Mouse (Mus musculus) erythroblast, embryonic 14.5 days (primary cell): ENCODE measurements around the gene Gpr137b. TPM values are rescaled to one million over a fixed set of nuclear protein-coding genes. Genes with fewer than 3 reads are reported as not detected.
"Not testable (repeated sequence)": the region's sequence is repeated elsewhere in the genome, so short reads cannot be mapped to it uniquely, and the experiment has no call there.

Experiments used
- H3K27me3 ChIP-seq: 2 replicates; pipeline ENCODE4 v1.6.1; 2012; ENCODE audit warnings: inconsistent platforms; ENCODE audit not compliant: control insufficient read depth
- H3K36me3 ChIP-seq: 2 replicates; pipeline ENCODE4 v1.6.1; 2012; ENCODE audit warnings: mild to moderate bottlenecking, inconsistent platforms; ENCODE audit not compliant: control insufficient read depth
- H3K4me1 ChIP-seq: 2 replicates; pipeline ENCODE4 v1.6.1; 2012; ENCODE audit warnings: inconsistent platforms; ENCODE audit not compliant: control insufficient read depth
- H3K4me3 ChIP-seq: replicated peaks from 2 replicates; pipeline ENCODE3; 2012; ENCODE audit warnings: moderate library complexity, mild to moderate bottlenecking, inconsistent platforms
- H3K9me3 ChIP-seq: 2 replicates; pipeline ENCODE4 v1.6.1; 2012; ENCODE audit warnings: low read length, inconsistent platforms, mixed read lengths; ENCODE audit not compliant: control insufficient read depth
- GATA1 ChIP-seq: IDR thresholded peaks from 2 replicates; pipeline ENCODE4 v1.6.1; 2012; ENCODE audit warnings: low read length, inconsistent platforms, mixed read lengths
- TAL1 ChIP-seq: IDR thresholded peaks from 3 replicates; pipeline ENCODE4 v1.6.1; 2012; ENCODE audit warnings: low read length, inconsistent platforms, mixed read lengths
- polyA plus RNA-seq: library from polyadenylated mRNA; stranded (reverse); fragments of >175 nt; gene quantifications from 2 replicates; pipeline ENCODE4 v1.2.3, GENCODE M21; 2012

The Gpr137b gene
- polyA plus RNA-seq, 1 experiment: not detected

DNA sequence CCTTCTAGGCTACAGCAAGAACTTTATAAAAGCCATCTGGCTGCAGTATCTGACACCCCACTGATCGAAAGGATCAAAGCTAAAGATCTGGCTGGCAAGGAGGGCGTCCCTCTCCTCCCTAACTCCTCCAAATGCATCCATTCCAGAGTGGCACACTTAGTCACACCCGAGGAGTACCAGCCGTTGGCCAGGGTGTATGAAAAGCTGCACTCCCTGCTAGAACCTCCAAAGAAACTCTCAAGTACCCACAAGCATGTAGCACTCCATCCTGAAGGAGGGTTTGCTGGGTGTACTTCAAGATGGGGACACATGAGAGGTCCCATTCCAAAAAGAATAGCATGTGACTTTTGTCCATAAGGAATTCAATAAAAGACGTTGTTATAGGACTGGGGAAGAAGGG lies 9.0 kb upstream of the Gpr137b start:
- not testable (repeated sequence) for H3K4me1 ChIP-seq, H3K36me3 ChIP-seq, H3K9me3 ChIP-seq, H3K27me3 ChIP-seq, H3K4me3 ChIP-seq

DNA sequence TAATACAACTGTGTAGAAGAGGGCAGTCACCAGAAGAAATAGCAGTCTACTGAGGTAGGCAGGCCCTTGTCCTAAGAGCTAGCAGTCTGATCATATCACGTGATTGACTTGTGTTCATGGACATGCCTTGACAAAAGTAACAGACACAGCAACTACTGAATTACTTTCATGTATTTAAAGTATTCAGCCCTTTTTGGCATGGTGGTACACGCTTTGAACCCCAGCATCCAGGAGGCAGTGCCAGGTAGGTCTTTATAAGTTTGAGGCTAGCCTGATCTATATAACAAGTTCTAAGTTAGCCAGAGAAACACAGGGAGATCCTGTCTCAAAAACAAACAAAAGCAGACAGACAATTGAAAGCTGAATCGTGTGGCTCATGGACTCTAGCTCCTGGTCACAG lies 7.0 kb upstream of the Gpr137b start:
- not testable (repeated sequence) for H3K36me3 ChIP-seq, H3K4me1 ChIP-seq, H3K9me3 ChIP-seq, H3K4me3 ChIP-seq, H3K27me3 ChIP-seq

DNA sequence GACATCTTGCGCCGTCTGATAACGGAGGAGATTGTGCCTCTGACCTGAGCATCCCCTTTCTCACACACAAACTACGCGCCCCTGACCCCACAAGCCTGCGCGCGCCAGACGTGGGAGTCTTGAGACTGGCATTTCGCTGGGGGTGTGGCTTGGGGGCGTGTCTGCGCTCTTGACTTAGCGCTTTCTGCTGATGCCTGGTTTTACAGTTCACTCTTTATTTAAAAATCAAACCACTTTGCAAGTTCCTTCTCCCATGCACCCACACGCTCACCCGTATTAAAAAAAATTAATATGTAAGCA lies 232 bp upstream of the Gpr137b start:
- not testable (repeated sequence) for H3K4me1 ChIP-seq, H3K4me3 ChIP-seq, H3K27me3 ChIP-seq, H3K36me3 ChIP-seq, H3K9me3 ChIP-seq

DNA sequence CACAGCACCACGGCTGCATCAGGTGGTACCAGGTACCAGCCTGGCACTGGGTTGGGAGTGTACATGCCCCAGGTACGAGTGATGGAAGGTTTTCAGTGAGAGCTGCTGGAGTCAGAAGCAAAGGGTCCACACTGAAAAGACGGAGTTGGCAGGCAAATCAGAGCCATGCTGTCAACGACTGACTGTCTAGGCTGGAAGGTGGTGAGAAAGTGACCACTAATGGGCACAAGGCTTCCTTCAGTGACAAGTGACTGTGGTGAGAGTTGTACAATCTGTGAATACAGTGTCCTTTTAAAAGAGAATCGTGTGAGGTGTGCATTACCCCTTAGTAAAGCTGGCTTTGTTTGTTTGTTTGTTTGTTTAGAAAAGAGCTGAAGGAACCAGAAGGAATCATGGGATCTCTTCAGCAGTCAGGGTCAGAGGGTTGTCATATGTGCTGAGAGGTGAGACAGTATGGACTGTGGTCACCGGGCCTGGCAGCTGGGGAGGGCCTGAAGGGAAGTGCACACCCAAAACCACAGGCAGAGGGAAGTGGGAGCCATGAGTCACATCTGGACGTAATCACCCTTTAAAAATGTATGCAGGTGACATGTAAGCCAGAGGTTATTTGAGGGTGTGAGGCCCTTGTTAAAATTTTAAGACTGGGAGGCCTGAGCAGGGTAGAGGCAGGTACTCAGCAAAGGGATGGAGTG lies 15.5 kb downstream of the Gpr137b start:
- H3K4me3 ChIP-seq, H3K27me3 ChIP-seq, H3K36me3 ChIP-seq: not testable (repeated sequence)

DNA sequence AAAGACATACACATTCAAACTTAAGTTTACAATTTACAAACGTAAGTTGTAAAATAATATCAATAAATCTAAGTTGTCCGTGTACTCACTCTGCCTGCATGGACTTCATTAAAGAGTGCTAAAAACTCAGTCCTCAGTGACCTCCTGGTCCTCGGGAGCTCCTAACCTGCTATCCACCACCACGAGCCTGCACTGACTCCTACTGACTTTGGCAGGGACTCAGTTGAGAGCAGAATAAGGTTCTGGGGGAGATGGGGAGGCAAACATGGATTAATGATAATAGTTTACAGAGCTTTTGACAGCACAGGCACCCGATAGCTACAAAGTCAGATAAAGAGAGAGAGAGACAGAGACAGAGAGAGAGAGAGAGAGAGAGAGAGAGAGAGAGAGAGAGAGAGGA lies 16.6 kb downstream of the Gpr137b start:
- H3K9me3 ChIP-seq: no peaks in the 10 kb centered on the region
- H3K27me3 ChIP-seq: no peaks in the 10 kb centered on the region
- H3K4me1 ChIP-seq: no peaks in the 10 kb centered on the region
- TF ChIP-seq GATA1 (no peak), TAL1 (no peak)
- no peaks in the 10 kb centered on the region for H3K36me3 ChIP-seq
- no peak overlapping the region for H3K4me3 ChIP-seq

More for the DNA sequence above, 15.5 kb downstream of the Gpr137b start:
- not testable (repeated sequence) for H3K9me3 ChIP-seq, H3K4me1 ChIP-seq

DNA sequence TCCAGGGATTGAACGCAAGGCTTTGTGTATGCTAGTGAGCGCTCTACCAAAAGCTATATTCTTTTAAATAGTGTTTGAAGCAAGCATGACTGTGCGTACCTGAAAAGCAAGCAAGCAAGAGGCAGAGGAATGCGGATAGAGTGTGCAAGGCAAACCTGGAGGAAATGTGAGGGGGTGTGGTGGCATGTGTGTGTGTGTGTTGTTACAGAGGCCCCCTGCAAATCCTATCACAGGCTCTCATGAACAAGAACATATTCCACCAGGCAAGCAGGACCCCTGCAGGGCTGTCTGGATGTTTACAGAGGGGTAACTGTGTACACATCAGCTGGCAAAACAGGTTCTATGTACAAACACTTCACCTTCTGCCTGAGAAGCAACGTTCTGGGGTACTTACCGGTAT lies 19.8 kb downstream of the Gpr137b start:
- not testable (repeated sequence) for H3K9me3 ChIP-seq, H3K4me1 ChIP-seq, H3K36me3 ChIP-seq, H3K4me3 ChIP-seq, H3K27me3 ChIP-seq

DNA sequence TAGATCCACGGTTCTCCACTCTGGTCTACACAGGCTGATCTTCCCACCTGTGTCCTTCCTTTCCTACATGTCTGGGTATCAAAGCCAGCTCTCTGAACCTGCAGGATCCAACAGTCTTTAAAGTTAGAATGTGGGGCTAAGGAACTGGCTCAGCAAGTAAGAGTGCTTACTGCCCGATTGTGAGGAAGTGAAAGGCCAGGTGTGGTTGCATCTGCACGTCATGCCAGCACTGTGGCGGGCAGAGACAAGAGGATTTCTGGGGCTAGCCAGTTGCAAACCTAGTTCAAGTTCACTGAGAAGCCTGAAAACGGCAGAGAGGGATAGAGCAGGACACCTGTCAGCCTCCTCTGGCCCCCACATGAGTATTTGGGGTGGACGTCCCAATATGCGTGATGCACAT lies 22.4 kb downstream of the Gpr137b start:
- H3K36me3 ChIP-seq, H3K27me3 ChIP-seq, H3K4me1 ChIP-seq, H3K9me3 ChIP-seq, H3K4me3 ChIP-seq: not testable (repeated sequence)

DNA sequence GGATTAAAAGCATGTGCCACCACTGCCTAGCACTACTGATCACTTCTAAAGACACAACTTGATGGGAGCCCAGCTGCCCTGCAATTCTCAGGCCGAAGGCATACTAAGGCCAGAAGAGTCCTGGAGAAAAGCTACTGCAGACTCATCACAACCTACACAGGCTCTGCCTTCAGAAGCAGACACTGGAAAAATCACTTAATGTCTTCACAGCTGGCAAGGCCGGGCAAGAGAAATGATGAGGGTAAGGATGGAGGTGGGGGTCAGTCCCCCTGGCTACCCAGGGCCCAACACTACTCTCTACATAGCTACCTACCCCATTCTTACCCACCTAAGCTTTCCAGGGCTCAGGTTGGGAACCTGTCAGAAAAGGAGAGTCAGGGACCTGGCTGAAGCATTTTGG lies 27.4 kb downstream of the Gpr137b start:
- H3K9me3 ChIP-seq, H3K27me3 ChIP-seq: not testable (repeated sequence)

DNA sequence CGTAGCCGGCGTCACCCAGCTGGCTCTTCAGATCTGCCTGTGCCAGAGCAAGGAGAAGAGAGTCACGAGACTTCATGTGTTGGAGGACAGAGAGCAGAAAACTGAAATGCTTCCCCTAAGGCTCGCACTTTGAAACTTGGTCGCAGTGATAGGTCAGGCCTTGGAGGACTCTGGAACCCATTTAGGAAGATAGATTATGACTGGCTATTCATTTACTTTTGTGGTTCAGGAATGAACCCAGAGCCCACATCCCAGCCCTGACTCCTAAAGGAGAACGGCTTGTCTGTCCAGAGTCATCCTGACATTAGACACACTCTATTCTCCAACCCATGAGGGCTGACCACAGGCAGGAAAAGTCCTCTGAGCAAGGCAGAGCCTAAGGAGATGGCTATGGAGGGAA lies 30.3 kb downstream of the Gpr137b start:
- H3K36me3 ChIP-seq, H3K4me1 ChIP-seq, H3K27me3 ChIP-seq, H3K9me3 ChIP-seq, H3K4me3 ChIP-seq: not testable (repeated sequence)

More for the DNA sequence above, 27.4 kb downstream of the Gpr137b start:
- not testable (repeated sequence) for H3K4me3 ChIP-seq, H3K4me1 ChIP-seq, H3K36me3 ChIP-seq

DNA sequence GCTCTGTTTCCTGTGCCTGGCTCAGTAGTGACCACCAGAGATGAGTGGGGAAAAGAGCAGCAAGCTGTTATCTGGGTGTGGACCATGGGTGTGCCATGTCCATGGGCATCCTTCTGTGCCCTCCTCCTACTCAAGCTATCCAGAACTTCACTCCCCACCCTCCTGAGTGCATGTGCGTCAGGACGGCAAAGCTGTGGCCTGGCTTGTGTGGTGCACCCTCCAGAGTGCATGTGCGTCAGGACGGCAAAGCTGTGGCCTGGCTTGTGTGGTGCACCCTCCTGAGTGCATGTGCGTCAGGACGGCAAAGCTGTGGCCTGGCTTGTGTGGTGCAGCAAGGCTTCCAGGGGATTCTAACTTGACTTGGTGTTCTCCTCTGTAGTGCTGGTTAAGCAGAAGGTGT lies 31.6 kb downstream of the Gpr137b start:
- H3K4me1 ChIP-seq, H3K9me3 ChIP-seq, H3K27me3 ChIP-seq, H3K4me3 ChIP-seq, H3K36me3 ChIP-seq: not testable (repeated sequence)

DNA sequence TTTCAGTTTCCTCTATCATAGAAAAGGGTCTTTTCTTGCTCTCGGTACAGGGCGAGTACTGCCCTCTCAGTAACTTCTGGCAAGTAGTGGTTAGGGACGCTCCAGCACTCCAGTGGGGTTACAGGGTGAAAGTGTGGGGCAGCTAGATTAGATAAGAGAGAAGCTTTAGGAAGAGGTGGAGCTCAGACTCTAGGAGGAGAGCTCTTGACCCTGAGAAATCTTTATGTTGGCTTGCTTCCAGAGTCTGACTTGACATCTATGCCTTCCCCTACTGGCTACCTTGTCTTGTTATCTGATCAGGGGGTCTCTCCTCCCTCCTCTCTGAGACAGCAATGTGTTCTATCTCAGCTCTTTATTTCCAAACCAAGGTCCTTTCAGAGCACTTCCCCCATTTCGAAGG lies 33.8 kb downstream of the Gpr137b start:
- H3K4me1 ChIP-seq, H3K27me3 ChIP-seq, H3K9me3 ChIP-seq, H3K4me3 ChIP-seq, H3K36me3 ChIP-seq: not testable (repeated sequence)

DNA sequence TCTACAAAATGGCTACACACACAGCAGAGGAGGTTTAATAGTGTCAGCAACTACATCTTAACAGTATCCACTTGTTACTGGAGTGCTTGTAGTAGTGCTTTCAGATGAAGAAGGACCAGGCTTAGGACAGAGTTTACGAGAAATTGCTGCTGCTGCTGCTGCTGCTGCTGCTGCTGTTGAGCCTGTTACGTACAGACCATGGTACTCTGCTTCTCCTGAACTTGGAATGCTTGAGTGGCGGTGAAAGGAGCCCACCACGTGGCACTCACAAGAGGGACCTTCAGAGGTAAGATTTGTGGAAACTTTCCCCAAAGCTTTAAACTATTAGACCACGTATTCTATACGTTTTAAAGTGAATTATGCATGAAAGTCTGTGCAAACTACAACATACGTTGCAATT lies 35.2 kb downstream of the Gpr137b start:
- not testable (repeated sequence) for H3K9me3 ChIP-seq, H3K4me1 ChIP-seq

DNA sequence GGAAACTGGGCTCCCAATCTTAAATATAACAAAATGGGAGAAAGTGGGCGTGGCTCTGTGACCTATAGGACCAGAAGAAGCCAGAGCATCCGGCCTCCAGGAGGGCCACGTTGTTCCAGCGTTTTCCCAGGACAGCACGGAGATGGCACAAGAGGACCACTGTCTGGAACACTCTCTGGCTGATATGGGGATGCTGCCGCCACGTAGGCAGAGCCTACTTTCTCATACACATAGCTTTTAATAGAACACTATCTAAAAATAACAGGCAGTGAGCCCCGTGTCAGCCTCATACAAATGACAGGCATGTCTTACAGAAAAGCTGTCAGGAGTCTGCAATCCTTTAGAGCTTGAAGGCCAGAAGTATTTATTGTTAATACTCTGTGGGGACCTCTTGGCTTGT lies 35.7 kb downstream of the Gpr137b start:
- not testable (repeated sequence) for H3K4me1 ChIP-seq, H3K4me3 ChIP-seq, H3K27me3 ChIP-seq, H3K36me3 ChIP-seq, H3K9me3 ChIP-seq

More for the DNA sequence above, 35.2 kb downstream of the Gpr137b start:
- not testable (repeated sequence) for H3K4me3 ChIP-seq, H3K27me3 ChIP-seq, H3K36me3 ChIP-seq

DNA sequence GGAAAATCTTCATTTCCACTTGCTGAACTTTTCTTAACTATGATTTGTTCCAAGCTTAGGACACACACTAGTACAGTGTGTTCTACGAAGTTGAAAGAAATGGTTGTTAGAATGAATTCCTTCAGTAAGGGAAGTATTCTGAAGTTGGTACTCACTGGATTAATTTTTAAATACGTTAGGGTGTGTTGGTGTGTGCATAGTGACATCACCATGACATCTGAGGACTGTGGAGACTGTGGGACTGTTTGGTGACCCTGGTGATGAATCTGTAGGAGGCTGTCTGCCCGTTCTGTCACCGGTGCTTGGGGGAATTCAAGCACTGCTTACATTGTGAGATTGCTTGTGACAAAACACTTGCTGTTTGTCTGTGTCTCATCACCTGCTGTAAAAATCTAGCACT lies 41.7 kb downstream of the Gpr137b start:
- H3K27me3 ChIP-seq, H3K36me3 ChIP-seq, H3K4me3 ChIP-seq, H3K9me3 ChIP-seq, H3K4me1 ChIP-seq: not testable (repeated sequence)

DNA sequence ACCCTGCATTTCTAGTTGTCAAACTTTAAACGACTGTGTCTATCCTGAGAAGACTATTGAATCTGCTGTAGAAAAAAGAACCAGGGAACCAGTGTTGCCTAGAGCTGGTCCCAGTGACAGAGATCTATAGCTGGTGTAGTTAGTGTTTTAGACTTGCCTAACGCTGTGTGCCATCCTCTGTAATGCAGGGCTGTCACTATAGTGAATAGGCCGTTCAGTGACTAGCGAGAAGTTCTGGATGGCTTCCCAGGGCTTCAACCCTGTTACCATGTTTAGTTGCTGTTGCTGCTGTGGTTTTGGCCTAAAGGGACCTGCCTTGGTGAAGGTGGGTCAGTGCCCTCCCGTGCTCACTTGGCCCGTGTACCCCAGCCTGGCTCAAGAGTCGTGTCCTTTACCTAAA lies 43.1 kb downstream of the Gpr137b start:
- not testable (repeated sequence) for H3K9me3 ChIP-seq, H3K4me1 ChIP-seq, H3K27me3 ChIP-seq, H3K4me3 ChIP-seq, H3K36me3 ChIP-seq
